Mouse (Mus musculus) limb, embryonic 12.5 days (tissue): ENCODE results near the gene Pkp4. TPM values are rescaled to one million over a fixed set of nuclear protein-coding genes. Genes with fewer than 3 reads are reported as not detected.
A peak's percentile ranks its signal among the peaks of the same experiment; 100 is the strongest.

Experiments
- ATAC-seq: fragments of 200-750 bp; cut with Nextera tagmentation; 2 replicates; pipeline ENCODE4 v1.8.0; 2017; ENCODE audit warnings: low read depth, moderate TSS enrichment; ENCODE audit not compliant: insufficient number of reproducible peaks, insufficient read depth, low FRiP score, low TSS enrichment
- H3K27ac ChIP-seq: fragments of 300-500 bp; sonication (generic); 2 replicates; pipeline ENCODE4 v1.5.1; 2016; ENCODE audit warnings: mild to moderate bottlenecking, moderate library complexity
- H3K27me3 ChIP-seq: fragments of 300-500 bp; sonication (generic); 2 replicates; pipeline ENCODE4 v1.6.1; 2016; ENCODE audit warnings: mild to moderate bottlenecking, moderate library complexity
- H3K36me3 ChIP-seq: fragments of 300-500 bp; sonication (generic); 2 replicates; pipeline ENCODE4 v1.6.1; 2016; ENCODE audit warnings: mild to moderate bottlenecking, moderate library complexity
- H3K4me1 ChIP-seq: fragments of 300-500 bp; sonication (generic); replicated peaks from 2 replicates; pipeline ENCODE4 v1.6.1; 2016
- H3K4me2 ChIP-seq: fragments of 300-500 bp; sonication (generic); 2 replicates; pipeline ENCODE4 v1.6.1; 2016; ENCODE audit warnings: mild to moderate bottlenecking, moderate library complexity
- H3K4me3 ChIP-seq: fragments of 300-500 bp; sonication (generic); replicated peaks from 2 replicates; pipeline ENCODE4 v1.5.1; 2016; ENCODE audit warnings: mild to moderate bottlenecking
- H3K9ac ChIP-seq: fragments of 300-500 bp; sonication (generic); replicated peaks from 2 replicates; pipeline ENCODE4 v1.6.1; 2016; ENCODE audit warnings: mild to moderate bottlenecking, moderate library complexity
- H3K9me3 ChIP-seq: fragments of 300-500 bp; sonication (generic); 2 replicates; pipeline ENCODE4 v1.6.1; 2016; ENCODE audit warnings: mild to moderate bottlenecking, moderate library complexity
- WGBS: fragments of 180-500 bp; shearing (Covaris S2); methylation state at CpG from one replicate; pipeline ENCODE4 v1.1.7; 2016; 5-methylcytosine and 5-hydroxymethylcytosine counted together
- polyA plus RNA-seq: library from polyadenylated mRNA; unstranded; fragments of >200 nt; fragmentation: Nextera tagmentation; extraction: Ambion mirVana; gene quantifications from 2 replicates; pipeline ENCODE4 v1.2.1, GENCODE M21; 2016

The Pkp4 gene
- polyA plus RNA-seq, 1 experiment from 2014 or later: 18.7 TPM

- 47% methylated on average over 9 of the region's 9 CpGs for WGBS
- Histone ChIP-seq H3K4me3 (no peak overlapping the region), H3K4me2 (no peak overlapping the region), H3K36me3 (0 out of 2 replicates have a peak, but pooled peaks cover 6% of the 10 kb centered on the region), H3K9ac (no peak overlapping the region), H3K27ac (peak overlapping the region; percentile 69; the same call in 1 of the 2 replicates), H3K27me3 (no peaks in the 10 kb centered on the region), H3K9me3 (no peaks in the 10 kb centered on the region), H3K4me1 (peaks cover 8% of the 10 kb centered on the region)
- no peak for ATAC-seq
Measured at GRCm38 (mm10) chr2:59219997-59220789, 59.5 kb downstream of the Pkp4 start.

DNA sequence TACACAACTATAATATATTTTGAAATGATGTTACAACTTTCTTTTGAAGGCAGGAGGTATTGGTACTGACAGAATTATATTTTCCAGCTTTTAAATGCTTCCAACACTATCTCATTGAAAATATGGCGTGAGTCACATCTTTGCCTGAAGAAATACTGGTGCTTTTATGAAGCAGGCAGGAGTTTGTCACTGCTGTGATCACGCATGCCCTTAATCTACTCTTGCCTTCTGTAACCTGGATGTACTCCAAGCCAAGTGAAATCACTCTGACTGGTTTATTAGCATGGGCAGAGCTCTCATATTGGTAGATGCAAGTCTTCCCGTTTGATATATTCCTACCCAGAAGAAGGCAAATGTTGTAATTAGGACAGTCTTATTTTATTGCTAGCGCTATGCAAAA is 65.7 kb downstream of the Pkp4 start:
- no peaks in the 10 kb centered on the region for H3K36me3 ChIP-seq
- no peak for ATAC-seq
- H3K4me2 ChIP-seq: no peak overlapping the region
- H3K9ac ChIP-seq: no peak overlapping the region
- 88% methylated on average over 4 of the region's 4 CpGs for whole genome bisulfite sequencing
- no peaks in the 10 kb centered on the region for H3K4me1 ChIP-seq
- no peaks in the 10 kb centered on the region for H3K27me3 ChIP-seq
- no peaks in the 10 kb centered on the region for H3K9me3 ChIP-seq
- no peak overlapping the region for H3K4me3 ChIP-seq
- no peak overlapping the region for H3K27ac ChIP-seq

- 94% methylated on average over 3 of the region's 3 CpGs for WGBS
- ATAC-seq: no peak
- Histone ChIP-seq H3K9me3 (no peaks in the 10 kb centered on the region), H3K4me3 (no peak overlapping the region), H3K36me3 (no peaks in the 10 kb centered on the region), H3K9ac (no peak overlapping the region), H3K27me3 (no peaks in the 10 kb centered on the region), H3K4me2 (no peak overlapping the region), H3K27ac (no peak overlapping the region), H3K4me1 (no peaks in the 10 kb centered on the region)
Measured at GRCm38 (mm10) chr2:59227011-59227410, 66.4 kb downstream of the Pkp4 start.

- ATAC-seq: no peak
- Histone ChIP-seq H3K9me3 (no peaks in the 10 kb centered on the region), H3K27me3 (no peaks in the 10 kb centered on the region), H3K27ac (no peak overlapping the region), H3K4me3 (no peak overlapping the region), H3K4me2 (no peak overlapping the region), H3K9ac (no peak overlapping the region), H3K36me3 (no peaks in the 10 kb centered on the region), H3K4me1 (no peaks in the 10 kb centered on the region)
- 90% methylated on average over 8 of the region's 8 CpGs for WGBS
Measured at GRCm38 (mm10) chr2:59227508-59228263, 67.0 kb downstream of the Pkp4 start.

DNA sequence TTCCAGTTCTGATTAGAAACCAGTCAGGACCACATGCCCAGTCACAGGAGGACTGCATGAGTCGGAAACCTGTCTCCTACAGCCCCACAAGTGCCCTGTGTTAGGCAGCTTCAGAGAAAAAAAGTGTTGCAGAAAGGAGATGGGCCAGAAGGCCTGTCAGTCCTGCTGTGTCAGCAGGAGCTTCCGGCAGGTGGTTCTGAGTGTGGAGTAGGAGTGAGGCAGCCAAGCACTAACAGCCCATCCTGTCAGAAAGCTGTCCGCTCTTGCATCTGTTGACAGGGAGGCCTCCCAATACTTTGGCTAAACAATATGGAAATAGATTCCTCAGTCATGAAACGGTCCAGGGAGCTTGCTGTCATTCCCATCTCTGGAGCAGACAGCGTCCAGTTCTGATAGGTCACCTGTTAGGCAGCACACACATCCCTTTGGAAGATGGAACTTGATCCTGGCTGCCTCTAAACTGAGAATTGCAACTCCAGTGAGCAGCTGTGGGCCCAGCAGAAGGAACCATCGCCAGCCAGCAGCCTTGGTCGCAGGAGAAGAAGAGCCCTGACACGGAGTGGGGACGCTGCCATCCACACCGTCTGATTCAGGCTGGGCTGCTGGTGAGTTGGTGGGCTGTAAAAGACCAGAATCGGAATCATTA is 68.7 kb downstream of the Pkp4 start:
- Histone ChIP-seq H3K9ac (no peak overlapping the region), H3K9me3 (no peaks in the 10 kb centered on the region), H3K27ac (no peak overlapping the region), H3K27me3 (no peaks in the 10 kb centered on the region), H3K4me3 (no peak overlapping the region), H3K4me2 (no peak overlapping the region), H3K36me3 (no peaks in the 10 kb centered on the region), H3K4me1 (0 out of 2 replicates have a peak, but pooled peaks cover 6% of the 10 kb centered on the region)
- no peak for ATAC-seq
- 90% methylated on average over 11 of the region's 11 CpGs for WGBS

GRCm38 (mm10) chr2:59230656-59231055 is 70.0 kb downstream of the Pkp4 start:
- 64% methylated on average over 9 of the region's 9 CpGs for WGBS
- H3K4me3 ChIP-seq: no peak overlapping the region
- no peak for ATAC-seq
- no peak overlapping the region for H3K9ac ChIP-seq
- H3K4me2 ChIP-seq: no peak overlapping the region
- H3K27ac ChIP-seq: no peak overlapping the region
- H3K9me3 ChIP-seq: no peaks in the 10 kb centered on the region
- H3K36me3 ChIP-seq: no peaks in the 10 kb centered on the region
- H3K4me1 ChIP-seq: 0 out of 2 replicates have a peak, but pooled peaks cover 6% of the 10 kb centered on the region
- no peaks in the 10 kb centered on the region for H3K27me3 ChIP-seq

DNA sequence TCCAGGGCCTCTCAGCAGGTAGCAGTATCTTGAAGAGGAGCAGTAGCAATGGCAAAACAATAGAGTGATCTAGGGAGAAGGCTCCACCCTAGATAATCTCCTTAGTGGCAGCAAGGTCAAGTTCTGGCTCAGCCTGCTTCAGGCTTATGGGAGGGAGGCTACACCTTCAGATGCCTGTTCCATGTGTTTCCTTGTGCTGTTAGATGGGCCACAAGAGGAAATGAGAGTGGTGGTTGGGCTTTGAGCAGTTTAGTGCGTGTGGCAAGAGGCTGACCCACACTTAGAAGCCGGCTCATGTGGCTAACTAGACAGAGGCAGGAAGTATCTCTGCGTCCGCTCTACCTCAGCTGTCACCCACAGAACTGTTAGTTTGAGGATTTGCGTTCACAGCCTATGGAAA is 70.9 kb downstream of the Pkp4 start:
- Histone ChIP-seq H3K27ac (no peak overlapping the region), H3K9me3 (no peaks in the 10 kb centered on the region), H3K9ac (no peak overlapping the region), H3K4me2 (no peak overlapping the region), H3K36me3 (no peaks in the 10 kb centered on the region), H3K27me3 (no peaks in the 10 kb centered on the region), H3K4me1 (0 out of 2 replicates have a peak, but pooled peaks cover 6% of the 10 kb centered on the region), H3K4me3 (no peak overlapping the region)
- 80% methylated on average over 5 of the region's 5 CpGs for WGBS
- no peak for ATAC-seq

GRCm38 (mm10) chr2:59233294-59233923 is 72.8 kb downstream of the Pkp4 start:
- H3K27me3 ChIP-seq: no peaks in the 10 kb centered on the region
- no peak for ATAC-seq
- H3K4me2 ChIP-seq: no peak overlapping the region
- H3K36me3 ChIP-seq: no peaks in the 10 kb centered on the region
- no peak overlapping the region for H3K4me3 ChIP-seq
- no peak overlapping the region for H3K27ac ChIP-seq
- no peak overlapping the region for H3K9ac ChIP-seq
- H3K9me3 ChIP-seq: no peaks in the 10 kb centered on the region
- WGBS: 87% methylated on average over 13 of the region's 13 CpGs
- H3K4me1 ChIP-seq: 0 out of 2 replicates have a peak, but pooled peaks cover 6% of the 10 kb centered on the region

- H3K9me3 ChIP-seq: no peaks in the 10 kb centered on the region
- H3K27me3 ChIP-seq: no peaks in the 10 kb centered on the region
- H3K36me3 ChIP-seq: no peaks in the 10 kb centered on the region
- ATAC-seq: no peak
- H3K27ac ChIP-seq: no peak overlapping the region
- no peak overlapping the region for H3K4me3 ChIP-seq
- H3K4me1 ChIP-seq: 0 out of 2 replicates have a peak, but pooled peaks cover 6% of the 10 kb centered on the region
- 71% methylated on average over 5 of the region's 5 CpGs for WGBS
- H3K9ac ChIP-seq: no peak overlapping the region
- H3K4me2 ChIP-seq: no peak overlapping the region
Measured at GRCm38 (mm10) chr2:59233936-59234335, 73.3 kb downstream of the Pkp4 start.

GRCm38 (mm10) chr2:59234537-59234936 is 73.9 kb downstream of the Pkp4 start:
- Histone ChIP-seq H3K27me3 (no peaks in the 10 kb centered on the region), H3K36me3 (no peaks in the 10 kb centered on the region), H3K27ac (no peak overlapping the region), H3K9ac (no peak overlapping the region), H3K9me3 (no peaks in the 10 kb centered on the region), H3K4me2 (no peak overlapping the region), H3K4me1 (0 out of 2 replicates have a peak, but pooled peaks cover 6% of the 10 kb centered on the region), H3K4me3 (no peak overlapping the region)
- ATAC-seq: no peak
- WGBS: 94% methylated on average over 5 of the region's 5 CpGs
